Mouse (Mus musculus) monocyte, adult 2 months (primary cell): ENCODE results near the gene Slc25a33.

ENCODE experiments used
- DNase-seq, 2 experiments: peaks; one replicate each; pipeline ENCODE4 v3.0.0; 2022; ENCODE audit warnings: low spot score in 2 of 2, low read depth in 1 of 2

The Slc25a33 gene

DNA sequence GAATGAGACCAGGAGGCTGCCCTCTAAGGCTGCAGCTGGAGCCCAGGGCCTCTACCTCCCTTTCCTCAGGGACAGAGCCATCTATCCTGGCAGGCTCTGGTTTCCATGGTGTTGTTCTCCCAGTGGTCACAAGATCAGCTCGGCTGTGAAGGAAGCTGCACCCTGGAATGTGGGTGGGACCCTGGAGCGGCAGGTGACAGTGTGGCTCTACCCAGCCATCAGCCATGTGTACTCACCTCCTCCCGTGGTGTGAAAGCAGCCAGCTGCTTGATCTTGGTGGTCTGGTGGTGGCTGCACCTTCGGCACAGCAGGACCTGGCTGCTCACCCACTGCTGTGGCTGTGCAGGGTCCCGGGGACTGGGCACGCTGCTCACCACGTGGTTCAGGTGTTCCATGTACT lies 43.2 kb downstream of the Slc25a33 start:
- no peak for DNase-seq

DNA sequence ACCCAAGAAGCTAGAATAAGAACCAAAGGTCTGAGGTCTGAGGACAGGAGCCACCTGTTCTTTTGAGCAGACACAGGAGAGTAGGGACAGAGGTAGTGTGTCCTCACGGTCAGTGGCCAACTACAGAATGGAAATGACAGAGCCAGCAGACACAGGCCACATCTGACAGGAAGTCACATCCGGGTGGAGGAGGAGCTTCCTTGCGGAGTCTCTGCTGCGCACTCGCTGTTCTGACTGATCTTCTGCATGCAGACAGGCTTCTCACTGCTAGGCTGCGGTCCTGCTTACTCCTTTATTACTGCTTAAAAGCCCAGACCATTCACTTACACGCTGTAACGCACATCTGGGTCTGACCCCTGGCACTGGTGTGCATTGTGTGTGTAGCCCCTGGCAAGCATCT lies 45.3 kb downstream of the Slc25a33 start:
- no peak for DNase-seq

DNA sequence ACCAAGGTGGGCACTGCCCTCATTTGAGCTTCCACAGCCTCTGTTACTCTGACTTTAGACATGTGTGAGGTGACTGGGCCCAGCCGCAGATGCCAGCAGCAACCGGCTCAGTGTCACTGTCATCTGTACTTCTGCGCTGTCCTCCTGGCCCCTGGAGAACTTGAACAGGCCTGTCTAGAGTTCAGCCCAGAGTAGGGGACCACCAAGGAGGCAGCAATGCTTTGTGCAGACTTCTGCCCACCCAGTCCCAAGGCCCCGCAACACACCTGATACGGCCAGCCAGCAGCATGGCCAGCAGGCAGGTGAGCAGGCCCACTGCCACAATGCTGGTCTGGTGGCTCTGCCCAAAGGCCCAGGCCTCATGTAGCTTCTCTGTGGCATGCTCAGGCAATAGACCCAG lies 46.4 kb downstream of the Slc25a33 start:
- DNase-seq = no peak

DNA sequence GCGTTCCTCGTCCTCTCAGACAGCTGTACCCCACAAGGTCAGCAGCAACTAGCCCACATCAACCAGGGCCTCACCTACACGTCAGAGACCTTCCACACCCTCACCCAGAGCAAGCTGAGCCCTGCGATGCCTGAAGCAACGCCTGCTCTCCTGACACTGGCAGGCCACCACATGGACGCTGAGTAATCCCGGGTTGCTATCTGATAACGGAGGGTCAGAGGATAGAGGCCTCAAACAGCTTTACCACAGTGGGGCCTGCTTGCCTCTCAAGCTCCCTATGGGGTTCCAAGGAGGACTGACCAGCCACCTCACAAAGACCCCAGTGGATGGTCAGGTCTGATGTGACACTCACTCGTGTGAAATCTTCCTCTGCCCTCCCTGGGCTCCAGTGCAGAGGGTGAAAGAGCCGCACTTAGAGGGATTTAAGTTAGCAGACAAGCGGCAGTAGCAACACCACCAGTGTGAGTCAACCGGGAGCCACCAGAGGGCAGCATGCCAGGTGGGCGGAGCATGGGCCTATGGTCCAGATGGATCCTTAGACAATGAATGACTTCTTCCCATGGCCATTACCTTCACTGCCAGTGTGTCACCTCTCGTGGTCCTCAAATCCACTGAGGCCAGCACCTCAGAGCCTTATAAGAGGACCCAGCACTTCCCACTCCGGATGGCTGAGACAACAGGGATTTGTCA lies 48.3 kb downstream of the Slc25a33 start:
- DNase-seq = peak; percentile 41 to 51

DNA sequence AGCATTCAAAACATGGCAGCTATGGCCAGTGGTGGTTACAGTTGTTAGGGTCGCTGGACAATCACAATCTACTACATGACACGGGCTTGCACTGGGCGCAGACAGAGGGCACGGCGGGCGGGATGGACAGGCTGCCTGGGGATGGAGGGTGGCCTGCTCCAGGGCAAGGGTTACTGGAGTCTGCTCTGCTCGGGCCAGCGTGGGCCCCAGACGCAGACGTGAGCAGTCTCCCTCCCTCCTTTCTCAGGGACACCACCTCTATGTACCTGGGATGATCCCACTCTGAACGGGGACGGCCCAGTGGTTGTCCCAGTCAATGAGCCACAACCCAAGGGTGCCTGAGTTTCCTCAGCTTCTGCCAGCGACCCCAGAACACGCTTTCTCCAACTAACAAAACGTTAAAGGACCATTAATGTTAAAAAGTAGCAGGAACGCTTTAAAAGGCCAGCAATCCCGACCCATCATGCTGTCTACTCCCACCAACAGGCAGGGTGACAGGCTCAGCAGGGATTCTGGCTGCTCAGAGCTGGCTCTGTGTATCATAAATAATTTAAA lies 49.1 kb downstream of the Slc25a33 start:
- DNase-seq = no peak

DNA sequence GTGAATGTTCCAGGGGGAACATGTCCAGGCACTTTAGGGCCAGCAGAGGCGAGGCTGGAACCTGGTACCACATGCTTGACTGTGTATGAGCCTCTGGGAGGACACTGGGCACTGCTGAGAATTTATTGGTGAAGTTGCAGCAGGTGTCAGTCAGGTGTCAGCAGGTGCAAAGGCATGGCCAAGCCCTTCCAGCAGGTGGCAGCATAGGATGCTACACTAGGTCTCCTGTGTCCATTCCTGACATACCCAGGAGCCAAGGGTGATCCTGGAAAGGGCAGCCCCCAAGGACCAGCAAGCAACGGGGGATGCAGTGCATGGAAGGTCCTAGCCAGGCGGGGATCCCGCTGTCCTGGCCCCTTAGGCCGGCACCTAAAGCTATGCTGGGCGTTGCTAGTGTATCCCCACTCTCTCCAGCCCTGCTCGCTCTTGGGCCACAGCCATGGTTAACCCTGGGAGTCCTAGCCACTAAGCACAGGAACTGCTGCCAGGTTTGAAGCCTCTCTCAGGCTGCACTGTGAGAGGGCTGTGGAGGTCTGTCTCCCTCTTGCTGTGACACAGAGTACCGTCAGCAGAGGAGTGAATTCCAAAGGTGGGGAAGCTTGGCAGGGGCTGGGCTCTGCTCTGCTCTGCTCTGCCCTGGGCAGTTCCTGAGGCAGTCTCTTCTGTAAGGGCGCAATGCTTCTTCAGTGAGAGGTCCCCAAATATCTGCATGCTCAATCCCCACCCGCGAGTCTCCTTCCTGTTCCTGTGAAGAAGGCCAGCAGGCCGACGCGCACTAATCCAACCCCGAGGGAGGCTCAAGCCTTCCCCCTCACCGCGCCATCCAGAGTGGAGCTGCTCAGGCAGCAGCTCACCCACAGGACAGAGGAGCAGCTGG lies 50.0 kb downstream of the Slc25a33 start:
- DNase-seq = no peak

DNA sequence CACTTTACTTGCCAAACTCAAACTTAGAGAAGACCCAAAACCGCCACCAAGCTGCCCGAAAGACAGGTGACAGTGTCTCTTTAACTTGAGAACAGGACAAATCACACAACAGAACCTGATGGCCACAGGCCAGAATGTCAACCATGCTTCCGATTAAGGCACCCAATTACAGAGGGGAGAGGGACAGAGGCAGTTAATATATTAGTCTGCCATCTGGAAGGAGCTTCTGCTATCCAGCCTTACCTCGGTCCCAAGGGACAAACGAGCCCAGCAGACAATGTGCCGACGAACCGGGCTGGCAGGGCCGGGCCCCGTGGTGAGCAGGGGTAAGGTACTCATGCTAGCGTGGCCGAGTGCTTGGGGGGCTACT lies 51.1 kb downstream of the Slc25a33 start:
- no peak for DNase-seq

DNA sequence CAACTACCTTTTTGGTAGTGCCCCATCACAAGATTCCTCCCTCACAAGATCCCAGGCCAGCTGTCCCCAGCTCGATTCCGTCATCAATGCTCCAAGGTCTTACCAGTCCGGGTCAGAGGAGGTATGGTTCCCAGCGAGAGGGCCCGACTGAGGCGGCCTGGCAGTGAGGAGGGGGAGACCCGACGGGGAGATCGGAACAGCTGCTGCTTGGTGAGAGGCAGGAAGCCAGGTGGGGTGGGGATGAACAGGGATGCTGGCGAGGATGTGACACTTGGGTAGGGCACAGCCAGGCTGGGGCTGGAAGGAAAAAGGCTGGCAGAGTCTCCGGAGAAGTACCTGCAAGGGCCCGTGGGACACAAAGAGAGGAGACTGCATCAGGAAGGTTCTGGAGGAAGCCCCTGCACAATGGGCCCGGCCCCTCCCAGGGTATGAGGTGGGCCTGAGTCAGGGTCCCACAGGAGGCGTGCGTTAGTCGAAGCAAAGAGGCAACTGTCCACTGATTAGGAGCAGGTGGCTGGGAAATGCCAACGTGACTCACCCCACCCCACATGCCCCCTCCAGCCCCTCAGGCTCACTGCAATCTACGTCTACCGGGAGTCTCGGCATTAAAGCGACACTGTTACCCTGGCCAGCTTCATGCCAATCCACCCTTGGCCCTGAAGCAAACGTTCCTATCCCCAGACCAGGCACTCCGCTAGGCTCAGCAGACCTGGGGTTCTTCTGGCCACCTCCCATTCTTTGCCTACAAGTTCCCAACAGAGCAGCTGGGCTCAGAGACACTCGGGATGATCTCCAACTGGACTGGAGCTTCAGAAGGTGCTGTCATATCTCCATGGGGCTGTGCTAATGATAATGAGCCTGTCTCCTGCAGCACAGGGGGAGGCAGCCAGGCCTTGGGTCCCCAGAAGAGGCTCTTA lies 51.7 kb downstream of the Slc25a33 start:
- DNase-seq = no peak

DNA sequence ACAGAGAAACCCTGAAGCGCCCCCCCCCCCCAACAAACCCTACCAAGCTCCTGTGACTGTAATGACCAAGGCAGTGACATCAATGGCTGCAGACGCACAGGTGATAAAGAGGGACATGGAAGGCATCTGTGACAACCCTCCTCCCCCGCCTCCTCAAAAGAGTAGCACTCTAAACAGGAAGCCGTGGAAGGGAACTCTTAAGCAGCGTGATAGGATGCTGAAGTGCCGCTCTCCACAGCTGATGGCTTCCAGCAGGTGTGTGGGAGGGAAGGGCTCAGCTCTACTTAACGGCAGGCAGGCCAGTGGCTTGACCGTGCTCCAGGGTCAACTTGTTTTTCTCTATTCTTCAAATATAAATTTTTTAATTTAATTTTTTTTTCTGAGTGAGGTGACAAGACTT lies 52.9 kb downstream of the Slc25a33 start:
- DNase-seq = no peak

DNA sequence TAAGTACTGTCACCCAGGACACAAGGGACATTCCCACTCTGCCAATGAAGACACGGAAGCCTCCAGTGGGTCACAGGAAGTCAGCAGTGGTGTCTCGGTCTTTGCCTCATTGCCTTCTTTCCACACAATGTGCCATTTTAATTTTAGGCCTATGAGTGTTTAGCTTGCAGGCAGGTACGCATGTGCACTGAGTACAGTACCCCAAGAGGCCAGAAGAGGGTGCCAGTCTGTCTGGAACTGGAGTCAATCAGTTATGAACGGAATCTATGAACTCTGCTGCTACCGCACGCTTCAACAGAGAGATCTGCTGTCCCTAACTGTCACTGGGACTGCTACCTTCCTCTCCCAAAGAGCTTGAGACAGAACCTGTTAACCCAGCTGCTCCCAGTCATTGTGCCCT lies 54.4 kb downstream of the Slc25a33 start:
- no peak for DNase-seq

DNA sequence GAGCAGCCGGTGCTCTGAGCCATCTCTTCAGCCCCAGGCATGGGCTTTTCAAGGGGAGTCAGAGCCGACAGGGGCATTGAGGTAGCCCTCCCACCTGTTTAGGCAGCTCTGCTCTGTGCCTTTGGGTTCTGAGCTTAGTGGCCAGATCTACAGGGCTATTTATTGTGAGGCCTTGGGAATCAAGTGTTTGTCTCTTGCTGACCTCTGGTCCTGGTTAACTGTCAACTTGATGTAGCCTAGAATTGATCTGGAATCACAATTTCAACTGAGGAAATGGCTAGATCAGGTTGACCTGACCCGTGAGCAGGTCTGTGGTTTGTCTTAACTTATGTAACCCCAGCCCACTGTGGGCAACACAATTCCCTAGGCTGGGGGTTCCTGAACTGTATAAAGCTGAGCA lies 59.5 kb downstream of the Slc25a33 start:
- DNase-seq = no peak

DNA sequence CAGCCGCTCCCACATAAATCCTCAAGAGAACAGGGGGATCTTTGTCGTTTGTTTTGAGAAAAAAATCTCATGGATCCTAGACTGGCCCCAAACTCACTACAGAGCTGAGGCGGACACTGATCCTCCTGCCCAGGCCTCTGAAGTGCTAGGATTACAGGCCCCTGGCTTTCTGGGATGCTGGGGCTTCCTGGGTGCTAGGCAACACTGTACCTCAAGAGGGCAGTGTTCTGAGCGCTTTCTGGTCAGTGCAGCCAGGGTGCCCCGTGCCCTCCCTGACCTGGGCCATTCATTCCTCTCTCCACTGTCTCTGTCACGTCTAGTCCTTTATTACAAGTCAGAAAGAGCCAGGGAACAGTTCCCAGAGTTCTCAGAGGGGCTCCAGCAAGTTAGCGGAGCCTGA lies 62.1 kb downstream of the Slc25a33 start:
- DNase-seq = no peak

DNA sequence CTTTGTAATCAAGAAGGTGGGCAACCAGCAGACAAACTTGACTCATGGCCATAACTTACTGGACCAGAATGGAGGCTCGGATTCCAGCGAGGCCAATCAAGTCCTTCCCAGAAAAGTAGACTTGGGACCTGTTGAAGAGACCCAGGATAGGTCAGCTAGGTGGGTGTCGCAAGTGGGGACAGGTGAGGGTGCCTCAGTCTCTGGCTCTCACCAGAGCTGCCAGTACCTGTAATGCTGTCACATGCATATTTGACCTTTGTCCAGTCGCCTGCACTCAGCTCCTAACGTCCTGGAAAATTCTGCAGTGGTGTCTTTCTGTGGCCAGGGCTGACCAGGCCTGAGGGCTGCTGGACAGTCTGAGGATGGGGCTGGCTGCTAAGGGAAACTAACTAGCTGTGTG lies 62.6 kb downstream of the Slc25a33 start:
- DNase-seq = no peak

DNA sequence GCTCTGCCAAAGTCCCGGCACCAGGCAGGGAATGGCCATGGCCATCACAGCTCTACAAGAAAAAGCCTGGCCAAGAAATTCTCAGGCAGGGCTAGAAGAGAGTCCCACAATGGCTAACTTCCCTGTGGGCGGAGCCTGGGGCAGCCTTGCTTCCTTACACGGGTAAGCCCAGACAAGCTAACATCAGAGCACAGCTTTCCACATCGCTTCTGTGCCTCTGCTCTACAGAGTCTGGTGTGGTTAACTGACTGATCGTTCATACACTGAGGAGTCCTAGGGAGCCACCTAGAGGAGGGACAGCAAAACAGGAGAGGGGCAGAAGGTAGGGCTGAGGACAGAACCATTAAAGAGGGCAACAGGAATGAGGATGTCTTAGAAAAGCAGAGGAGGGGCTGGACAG lies 63.6 kb downstream of the Slc25a33 start:
- peak; percentile 69 to 75 for DNase-seq

DNA sequence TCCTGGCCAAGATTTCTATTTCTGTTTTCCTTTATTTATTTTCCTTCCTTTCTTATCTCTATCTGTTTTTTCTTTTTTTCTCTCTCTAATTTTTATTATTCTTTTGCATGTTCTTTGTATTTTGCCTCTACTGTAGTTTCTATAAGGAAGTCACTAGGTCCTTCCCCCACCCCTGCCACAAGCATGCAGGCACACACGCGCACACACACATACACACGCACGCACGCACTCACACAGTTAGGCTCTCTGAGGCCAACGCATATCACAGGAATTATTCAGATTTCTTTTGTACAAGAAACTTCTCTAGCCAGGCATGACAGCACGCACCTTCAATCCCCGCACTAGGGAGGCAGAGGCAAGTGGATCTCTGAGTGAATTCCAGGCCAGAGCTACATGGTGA lies 68.1 kb downstream of the Slc25a33 start:
- peak in 1 of 2 experiments; percentile 45 for DNase-seq

DNA sequence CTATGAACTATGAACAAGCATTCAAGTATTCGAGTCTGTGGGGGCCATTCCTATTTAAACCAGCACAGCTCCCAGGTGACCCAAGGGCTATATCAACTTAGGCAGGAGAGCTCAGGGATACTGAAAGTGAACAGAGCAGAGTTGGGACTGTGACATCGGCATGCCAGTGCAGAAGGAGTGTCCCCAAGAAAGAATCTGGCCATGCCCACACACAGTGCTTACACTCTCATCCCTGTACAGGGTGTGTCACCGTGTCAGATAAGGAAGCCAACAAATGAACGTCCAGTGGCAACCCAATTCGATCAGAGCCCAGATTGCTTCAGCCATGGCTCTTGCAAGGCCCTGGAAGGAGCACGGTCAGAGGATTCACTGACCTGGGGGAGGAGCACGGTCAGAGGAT lies 68.8 kb downstream of the Slc25a33 start:
- no peak for DNase-seq

DNA sequence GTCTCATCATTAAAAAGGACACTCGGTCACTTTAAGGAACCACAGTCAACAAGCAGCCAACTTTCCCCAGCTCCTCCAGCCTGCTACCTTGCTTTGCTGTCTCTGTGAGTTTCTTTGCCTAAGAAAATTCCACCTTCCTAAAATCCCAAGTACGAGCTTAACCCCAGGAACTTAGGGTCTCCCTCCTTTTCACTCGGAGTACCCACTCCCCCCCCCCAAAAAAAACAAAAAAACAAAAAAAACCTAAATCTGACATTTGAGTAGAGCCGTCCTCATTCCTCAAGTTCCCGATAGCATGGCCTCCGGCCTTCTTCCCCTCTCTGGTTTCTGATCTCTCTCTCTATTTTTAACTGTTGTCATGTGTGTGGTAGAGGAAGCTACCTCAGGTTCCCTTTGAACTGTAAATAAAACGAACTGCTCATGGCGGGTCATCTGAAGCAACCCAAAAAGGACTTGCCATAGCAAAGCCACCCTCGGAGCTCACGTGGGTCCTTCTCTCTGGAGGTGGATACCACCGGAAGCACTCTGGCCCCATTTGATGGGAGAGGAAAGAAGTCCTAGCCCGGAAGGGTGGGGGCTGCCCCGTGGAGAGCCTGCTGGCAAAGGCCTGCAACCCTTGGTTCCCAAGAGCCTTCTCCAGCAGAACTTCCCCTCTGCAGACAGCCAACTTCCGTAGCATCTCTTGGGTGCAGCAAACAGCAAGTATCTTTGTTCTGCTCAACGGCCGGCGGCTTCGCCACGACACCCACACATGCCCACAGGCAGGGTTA lies 71.7 kb downstream of the Slc25a33 start, which contains the start of gene Pik3cd:
Gene Pik3cd (minus strand): TSS at position 362 of the 770 bp plus-strand sequence.
- peak; percentile 53 to 71 for DNase-seq

DNA sequence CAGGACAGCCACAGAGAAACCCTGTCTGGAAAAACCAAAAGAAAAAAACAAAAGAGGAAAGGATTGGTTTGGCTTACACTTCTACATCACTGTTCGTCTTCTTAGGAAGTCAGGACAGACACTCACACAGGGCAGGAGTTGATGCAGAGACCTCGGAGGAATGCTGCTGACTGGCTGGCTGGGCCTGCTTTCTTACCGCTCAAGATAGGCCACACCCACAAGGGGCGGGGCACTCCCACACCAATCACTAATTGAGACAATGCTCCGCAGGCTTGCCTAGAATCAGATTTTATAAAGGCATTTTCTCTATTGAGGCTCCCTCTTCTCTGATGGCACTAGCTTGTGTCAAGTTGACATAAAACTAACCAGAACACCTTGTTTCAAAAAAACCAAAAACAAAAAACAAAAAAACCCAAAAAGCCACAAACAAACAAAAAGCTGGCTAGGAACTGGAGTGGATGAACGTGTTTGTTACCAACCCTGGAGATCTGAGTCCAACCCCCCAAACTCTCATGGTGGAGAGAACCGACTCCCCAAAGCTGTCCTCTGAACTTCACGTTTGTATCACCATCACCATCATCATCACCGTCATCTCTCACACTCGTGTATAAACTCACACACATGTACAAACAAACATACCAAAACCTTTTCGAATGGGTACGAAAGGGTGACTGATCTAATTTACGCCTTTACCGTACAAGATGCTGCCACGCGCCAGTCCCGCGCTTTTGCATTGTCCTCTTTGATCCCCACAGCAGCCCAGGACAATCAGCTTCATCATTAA lies 72.5 kb downstream of the Slc25a33 start:
- DNase-seq = peak in 1 of 2 experiments; percentile 56

DNA sequence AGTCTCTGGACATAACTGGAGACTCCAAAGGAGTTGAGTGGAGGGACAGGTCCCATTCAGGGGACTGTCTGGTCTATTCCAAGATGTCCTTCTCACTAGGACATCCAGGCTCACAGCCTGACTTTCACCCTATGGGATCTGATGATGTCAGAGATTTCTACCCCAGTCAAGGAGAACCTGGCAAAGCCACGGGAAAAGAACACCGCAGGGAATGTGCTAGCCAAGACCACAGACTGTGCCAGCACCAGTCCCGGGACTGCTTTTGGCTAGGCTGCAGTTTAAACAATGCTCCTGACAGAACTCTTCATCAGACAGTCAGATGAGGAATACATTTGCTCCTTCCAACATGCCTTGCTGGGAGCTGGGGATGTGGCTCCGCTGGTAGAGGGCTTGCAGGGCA lies 74.1 kb downstream of the Slc25a33 start:
- DNase-seq = no peak
